Mouse (Mus musculus): Measurements from ENCODE around the gene Srp68. TPM values are rescaled to one million over a fixed set of nuclear protein-coding genes. Genes with fewer than 3 reads are reported as not detected.
A peak's percentile ranks its signal among the peaks of the same experiment; 100 is the strongest.

Srp68 gene
- total RNA-seq, 2 experiments from 2014 or later: 63.1 to 65.6 TPM

DNA sequence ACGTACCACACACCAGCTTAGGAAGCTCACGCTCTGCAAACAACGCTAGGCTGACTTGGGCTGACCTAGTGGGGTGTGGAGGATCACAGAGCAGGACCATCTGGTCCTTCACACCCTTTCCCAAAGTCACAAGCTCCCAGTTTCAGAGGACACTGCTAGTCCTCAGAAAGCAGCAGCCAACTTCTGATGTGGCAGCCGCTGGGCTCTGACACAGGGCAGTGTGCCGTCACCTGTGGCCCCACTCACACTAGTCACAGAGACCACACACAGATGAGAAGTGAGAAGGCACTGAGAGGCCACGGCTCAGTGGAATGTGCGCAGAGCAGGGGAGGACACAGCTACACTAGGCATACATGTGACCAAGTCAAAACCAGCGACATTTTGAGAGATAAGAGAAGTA, 23.1 kb downstream of the Srp68 start:
- ATAC-seq (replicated peaks; ENCODE audit: poor library complexity): no peak

DNA sequence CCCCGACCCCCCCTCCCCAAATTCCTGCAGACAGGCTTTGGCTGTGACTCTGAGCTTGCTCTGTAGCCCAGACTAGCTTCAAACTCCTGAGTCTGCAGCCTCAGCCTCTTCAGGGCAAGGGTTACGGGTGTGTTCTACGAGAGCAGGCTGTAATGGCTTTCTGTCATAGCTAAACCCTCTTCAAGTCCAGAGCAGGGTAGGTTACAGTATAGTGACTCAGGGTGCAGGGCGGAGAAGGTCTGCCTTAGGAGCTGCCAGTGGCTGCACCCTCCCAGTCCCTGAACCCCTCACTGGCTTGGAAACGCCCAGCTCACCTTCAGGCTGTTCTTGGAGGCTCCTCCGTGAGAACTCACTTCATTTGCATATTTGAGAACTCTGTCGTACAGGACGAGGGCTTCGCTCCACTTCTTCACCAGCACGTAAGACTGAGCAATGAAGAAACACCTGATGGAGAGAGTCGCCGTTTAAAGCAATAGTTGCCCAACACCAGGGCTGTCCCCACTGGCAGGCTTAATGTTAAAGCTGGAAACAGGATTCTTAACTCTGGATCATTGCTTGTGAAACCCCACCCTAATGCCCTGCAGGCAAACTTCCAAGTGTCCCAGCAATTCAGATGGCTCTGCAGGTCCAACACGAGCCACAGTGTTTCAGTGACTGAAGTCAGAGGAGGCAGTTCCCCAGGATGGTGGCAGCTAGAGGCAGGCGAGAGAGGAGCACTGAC, 26.4 kb downstream of the Srp68 start:
- ATAC-seq (replicated peaks; ENCODE audit: poor library complexity): peak; percentile 50; the same call in 1 of the 2 replicates

DNA sequence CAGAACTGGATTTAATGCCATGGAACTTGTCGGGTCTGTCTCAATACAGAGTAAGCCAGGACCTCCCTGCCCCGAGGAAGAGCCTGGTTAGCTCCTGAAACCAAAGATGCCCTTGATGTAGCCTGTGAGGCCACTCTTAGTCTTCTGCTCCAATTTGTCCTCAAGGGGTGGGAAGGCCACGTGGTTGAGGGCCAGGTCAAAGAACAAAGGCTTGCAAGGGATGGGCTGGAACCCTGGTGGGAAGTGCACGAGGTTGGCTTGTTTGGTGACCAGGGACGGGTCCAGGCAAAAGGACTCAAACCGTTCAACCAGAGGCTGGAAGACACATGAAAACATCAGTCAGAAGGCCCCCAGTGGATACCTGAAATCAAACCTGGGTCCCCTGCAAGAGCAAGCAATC, 28.4 kb downstream of the Srp68 start:
- no peak for ATAC-seq (replicated peaks; ENCODE audit: poor library complexity)

DNA sequence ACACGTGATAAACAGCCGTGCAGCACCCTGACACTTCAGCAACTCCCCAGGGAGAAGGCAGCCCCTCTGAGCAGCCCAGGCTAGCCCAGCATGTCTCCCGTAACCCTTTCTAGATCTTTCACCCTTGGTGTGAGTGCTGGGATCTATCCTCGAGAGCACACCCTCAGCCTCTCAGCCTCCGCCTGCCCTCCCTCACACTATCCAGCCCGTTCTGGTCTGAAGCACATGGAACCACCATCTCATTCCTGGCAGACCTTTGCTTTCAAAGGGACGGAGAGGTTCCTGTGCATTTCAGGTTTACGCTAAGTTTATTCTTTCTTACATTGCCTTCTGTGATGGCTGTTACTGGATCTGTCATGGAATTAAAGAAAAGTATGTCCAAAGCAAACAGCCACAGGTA, 29.4 kb downstream of the Srp68 start:
- ATAC-seq (replicated peaks; ENCODE audit: poor library complexity): no peak

DNA sequence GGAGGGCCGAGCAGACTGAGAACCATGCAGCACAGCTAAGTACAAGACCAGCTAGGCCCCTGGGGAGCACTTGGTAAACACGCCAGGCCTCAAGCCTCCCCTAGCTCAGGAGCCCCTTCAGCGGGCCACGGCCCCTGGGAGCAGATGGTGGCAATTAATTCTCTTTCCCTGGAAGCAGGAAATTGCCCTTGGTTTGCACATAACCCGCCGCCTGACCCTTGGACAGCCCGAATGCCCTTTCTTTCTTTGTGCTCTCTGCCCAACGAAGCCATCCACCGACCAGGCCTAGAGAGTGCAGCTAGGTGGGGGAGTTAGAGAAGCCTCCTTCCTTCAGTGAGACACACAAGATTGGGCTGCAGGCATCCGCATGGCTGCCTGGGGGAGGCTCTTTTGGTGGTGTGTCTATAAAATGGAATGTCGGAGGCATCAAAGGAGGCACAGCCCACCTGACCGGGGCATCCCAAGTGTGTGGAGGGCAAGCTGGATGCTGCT, 32.2 kb downstream of the Srp68 start:
- no peak for ATAC-seq (replicated peaks; ENCODE audit: poor library complexity)

DNA sequence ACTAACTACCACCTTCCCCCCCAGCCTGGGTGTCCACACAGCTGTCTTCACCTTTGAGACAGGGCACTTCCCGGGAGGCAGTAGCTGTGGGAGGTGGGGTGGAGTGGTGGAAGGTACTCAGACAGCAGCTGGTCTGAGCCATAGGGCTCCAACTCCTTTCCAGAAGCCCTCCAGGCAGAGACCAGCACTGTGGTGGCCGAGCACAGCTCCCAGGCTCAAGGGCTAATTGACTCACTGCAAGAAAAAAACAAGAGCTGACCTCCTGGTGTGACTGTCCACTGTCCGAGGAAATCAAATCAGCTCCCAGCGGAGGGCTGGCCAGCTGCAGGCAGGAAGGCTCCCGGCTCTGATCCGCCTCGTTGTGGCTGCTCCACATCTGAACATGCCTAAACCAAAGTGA, 34.2 kb downstream of the Srp68 start:
- no peak for ATAC-seq (replicated peaks; ENCODE audit: poor library complexity)

DNA sequence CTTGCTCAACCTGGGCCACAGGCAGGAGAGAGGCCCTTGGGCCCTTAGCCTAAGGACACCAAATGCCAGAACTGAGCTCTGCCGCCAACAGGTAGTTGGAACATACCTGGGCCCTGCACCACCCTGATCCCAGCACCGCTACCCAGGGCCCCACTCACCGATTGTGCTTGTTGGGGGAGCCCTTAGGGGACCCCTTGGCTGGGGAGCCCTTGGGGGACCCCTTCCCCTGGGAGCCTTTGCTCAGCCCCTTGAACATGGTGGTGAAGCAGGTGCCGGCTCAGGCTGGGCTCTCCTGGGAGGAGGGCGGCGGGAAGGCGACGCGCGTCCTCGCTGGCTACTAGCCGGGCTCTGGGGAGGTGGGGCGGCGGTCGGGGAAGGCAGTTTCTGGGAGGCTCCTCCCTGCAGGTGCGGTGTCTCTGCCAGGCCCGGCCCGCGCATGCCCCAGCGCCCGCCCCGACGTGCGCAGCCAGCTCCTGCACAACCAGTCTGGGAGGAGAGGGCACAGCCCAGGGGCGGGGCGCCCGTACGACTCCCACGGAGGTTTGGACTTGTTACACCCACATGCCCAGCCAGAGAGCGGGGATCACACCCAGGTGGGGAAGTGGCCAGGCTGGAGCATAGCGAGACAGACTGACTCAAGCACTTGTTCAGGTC, 36.1 kb downstream of the Srp68 start, which contains the start of gene Evpl:
Evpl (minus strand) TSS at position 336 of the 654 bp plus-strand sequence.
- ATAC-seq (replicated peaks; ENCODE audit: poor library complexity): peak; percentile 94

DNA sequence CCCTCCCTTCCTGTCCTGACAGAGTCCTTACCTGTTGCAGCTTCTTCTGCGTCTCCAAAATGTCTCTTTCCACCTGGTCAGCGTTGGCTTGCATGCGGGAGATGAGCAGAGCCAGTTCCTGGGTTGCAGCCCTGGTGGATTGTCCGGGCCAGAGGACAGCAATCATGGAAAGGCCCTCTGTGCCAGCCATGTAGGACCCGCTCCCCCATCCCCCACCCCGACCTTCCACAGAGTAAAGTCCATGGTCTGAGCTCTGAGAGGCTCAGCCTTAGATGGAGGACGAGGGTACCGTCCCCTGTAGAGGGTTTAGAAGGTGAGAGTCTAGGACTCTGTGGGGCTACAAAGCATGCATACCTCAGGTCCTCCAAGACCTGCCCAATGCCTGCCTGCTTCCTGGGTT, 39.1 kb downstream of the Srp68 start:
- no peak for ATAC-seq (replicated peaks; ENCODE audit: poor library complexity)

DNA sequence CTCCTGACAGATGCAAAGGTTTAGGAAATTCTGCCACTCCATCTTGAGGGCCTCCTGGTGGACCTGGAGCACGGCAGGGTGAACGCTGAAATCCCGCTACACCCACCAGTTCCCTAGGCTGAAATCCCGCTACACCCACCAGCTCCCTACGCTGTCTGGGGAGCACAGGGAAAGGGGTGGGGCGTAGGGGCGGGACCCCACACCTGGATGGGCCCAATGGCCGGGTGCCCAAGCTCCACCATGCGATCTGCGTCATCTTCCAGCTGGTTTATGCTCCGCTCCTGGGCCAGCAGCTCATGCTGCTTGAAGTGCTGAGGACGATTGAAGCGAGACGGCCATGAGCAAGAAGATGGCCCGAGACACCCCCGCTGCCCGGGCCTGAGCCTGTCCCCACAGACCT, 41.6 kb downstream of the Srp68 start:
- no peak for ATAC-seq (replicated peaks; ENCODE audit: poor library complexity)

DNA sequence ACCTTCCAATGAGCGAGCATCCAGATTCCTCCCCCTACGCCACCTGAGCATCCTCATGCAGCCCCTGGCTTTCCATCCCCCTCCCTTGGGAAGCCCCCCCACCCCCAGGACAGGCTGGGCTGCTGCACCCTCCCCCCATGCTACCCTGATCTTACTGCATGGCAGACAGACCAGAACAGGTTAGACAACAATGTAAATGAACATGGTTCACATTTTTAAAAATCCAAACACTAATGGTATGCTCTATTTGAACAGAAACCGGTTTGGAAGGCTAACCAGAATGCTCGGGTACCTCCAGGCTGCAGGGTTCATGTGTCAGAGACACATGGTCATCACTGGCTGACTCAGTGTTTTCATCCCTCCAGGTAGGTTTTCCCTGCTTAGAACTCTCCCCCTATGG, 45.3 kb downstream of the Srp68 start:
- ATAC-seq (replicated peaks; ENCODE audit: poor library complexity): no peak

DNA sequence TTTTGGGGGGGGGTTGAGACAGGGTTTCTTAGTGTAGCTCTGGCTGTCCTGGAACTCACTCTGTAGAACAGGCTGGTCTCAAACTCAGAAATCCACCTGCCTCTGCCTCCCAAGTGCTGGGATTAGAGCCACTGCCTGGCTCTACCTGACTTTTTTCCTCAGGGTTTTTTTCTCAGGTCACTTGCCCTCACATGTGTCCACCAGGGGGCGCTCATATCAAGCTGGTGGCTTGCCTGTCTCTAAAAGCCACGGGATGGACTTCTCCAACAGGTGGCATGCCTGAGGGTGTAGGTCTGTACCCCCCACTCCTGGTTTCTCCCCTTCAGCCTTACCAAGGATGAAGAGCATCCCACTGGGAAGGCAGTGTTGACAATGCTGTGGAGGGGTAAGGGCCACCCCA, 47.6 kb downstream of the Srp68 start:
- peak; percentile 83 for ATAC-seq (replicated peaks; ENCODE audit: poor library complexity)

DNA sequence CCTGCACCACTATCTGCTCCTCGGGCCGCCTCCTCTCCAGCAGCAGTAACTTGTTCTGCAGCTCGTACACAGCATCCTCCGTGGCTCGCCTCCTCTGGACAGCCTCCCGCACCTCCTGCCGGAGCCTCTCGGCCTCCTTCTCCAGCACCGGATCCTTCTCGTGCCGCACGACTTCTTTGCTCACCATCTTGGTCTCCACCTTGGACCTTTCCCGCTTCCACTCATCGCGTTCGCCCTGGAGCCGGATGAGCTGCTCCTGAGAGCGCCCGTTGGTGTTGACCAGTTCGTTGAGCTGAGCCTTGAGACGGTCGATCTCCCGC, 51.3 kb downstream of the Srp68 start:
- ATAC-seq (replicated peaks; ENCODE audit: poor library complexity): no peak

DNA sequence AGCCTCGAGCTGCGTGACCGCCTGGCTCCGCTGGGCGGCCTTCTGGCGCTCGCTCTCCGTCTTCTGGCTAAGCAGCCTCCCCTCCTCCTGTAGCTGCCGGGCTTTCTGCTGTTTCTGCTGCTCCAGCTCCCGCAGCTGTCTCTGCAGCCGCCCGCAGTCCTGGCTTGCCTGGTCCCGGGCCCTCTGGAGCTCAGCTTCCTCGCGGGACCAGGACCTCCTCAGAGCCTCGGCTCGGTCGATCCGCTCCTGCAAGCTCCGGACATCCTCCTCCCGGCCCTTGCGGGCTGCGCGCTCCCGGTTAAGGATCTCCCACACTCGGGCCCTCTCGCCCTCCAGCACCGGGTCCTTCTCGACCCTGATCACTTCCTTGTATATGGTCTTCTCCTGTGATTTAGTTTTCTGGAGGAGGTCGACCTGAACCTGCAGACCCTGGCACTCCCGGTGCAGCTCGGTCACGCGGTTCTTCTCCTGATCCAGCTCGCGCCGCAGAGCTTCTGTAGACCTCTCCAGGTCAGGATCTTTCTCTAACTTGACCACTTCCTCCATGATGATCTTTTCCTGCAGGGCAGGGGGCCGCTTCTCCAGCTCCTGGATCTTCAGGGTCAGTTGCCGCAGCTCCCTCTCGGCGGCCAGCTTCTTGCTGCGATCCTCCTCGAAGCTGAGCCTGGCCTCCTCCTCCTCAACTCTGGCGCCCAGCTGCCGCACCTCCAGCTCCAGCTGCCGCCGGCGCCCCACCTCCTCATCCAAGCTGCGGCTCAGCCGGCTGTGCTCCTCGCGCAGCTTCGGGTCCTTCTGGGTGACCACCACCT, 51.9 kb downstream of the Srp68 start:
- no peak for ATAC-seq (replicated peaks; ENCODE audit: poor library complexity)

DNA sequence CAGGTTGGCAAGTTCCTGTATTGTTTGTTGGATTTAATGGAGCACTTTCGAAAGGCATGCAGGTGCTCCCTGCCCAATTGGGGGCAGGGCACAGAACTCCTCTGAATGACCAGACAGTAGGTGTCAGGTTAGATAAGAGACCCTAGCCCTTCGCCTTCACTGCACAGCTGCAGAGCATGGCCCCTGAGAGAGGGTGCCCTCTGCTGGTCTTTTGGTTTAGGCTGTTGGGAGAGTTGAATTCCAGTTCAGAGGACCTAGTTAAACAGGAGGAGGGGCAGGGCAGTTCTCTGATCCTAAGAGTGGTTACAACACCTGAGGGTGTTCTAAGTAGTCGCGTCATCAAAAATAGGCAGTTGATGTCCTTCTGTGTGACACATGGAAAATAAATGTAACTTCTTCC, 54.1 kb downstream of the Srp68 start:
- ATAC-seq (replicated peaks; ENCODE audit: poor library complexity): peak; percentile 58

DNA sequence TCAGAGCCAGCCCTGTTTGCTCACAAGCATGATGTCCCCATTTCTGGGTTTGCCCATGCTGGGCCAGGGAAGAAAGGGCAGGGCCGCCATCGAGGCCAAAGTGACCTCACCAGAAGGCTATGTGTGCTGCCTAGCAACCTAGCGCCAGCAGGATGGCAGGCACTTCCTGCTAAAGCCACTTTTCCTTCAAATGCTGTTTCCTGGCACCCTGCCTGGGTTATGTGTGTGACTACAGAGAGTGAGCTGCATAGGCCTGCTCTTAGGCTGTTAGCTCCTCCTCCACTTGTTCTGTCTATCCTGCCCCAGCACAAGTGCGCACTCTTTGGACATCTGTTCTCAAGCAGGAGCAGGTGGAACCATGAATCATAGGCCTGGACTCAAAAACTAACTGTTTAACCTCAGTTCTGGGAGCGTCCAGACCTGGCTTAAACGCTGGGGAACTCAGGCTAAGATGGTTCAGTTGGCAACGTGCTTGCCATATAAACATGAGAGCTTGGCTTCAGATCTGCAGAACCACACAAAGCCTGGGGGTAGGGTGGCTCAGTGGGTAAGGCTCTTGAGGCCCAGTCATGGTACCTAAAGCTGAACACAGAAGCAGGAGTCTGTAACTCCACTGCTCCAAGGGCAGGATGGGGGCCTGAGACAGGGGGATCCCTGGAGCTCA, 55.1 kb downstream of the Srp68 start:
- ATAC-seq (replicated peaks; ENCODE audit: poor library complexity): peak; percentile 48

DNA sequence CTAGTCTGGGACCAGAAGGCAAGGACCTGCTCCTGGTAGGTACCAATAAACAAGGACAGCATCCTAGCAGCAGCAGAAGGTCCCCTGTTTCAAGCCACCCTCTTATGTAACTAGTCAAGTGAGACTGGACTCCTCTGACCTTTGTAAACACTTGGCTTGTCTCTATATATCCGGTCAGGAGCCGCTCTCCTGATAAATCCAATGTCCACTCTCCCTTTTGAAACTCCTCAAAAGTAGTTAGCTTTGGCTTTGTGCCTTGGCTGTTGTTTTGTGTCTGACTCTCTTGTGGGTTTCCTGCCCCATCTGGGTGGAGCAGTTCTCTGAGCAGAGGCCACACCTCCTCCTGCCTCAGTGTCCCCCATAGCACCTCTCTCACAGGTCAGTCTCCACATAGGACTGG, 55.8 kb downstream of the Srp68 start:
- no peak for ATAC-seq (replicated peaks; ENCODE audit: poor library complexity)

DNA sequence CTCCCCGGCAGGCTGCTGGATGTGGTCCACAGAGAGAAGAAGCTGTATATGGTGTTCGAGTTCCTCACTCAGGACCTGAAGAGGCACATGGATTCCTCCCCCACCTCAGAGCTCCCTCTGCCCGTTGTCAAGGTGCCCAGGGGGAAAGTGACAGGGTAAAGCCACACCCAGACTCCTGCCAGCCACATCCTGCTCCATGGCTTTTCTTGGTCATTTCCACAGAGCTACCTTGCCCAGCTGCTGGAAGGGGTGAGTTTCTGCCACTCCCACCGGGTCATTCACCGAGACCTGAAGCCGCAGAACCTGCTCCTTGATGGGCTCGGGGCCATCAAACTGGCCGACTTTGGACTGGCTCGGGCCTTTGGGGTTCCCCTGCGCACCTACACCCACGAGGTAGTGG, 57.5 kb downstream of the Srp68 start:
- ATAC-seq (replicated peaks; ENCODE audit: poor library complexity): no peak

DNA sequence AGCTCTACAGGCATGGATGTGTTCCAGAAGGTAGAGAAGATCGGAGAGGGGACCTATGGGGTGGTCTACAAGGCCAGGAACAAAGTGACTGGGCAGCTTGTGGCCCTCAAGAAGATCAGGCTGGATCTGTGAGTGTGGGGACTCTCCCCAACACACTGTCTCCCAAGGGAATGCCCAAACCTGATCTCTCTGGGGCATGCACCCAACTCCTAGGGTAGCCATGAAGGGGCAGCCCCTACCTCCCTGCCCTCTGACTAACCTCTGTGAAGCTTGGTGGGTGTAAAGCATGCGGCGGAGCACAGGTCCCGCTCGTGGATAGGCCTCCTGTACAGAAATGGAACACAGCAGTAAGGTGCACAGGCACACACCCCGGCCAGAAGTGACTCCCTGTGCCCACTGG, 58.0 kb downstream of the Srp68 start:
- no peak for ATAC-seq (replicated peaks; ENCODE audit: poor library complexity)

DNA sequence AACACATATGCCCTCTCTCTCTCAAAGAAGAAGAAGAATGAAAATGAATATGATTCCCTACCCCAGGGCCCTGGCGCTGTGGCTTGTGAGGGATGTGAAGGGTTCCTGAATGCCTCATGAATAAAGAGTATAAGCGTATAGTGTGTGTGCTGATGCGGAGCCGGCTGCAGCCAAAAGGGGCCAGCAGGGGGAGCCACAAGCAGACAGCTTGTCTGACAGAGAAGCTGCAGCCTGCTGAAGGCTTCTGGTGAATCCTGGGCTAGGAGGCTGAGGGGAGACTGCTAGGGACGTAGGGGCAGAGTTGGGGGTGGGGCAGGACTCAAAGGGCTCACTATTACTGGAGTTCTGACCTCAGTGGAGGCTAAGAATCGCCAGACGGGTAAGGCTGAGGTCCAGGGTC, 58.8 kb downstream of the Srp68 start:
- ATAC-seq (replicated peaks; ENCODE audit: poor library complexity): peak; percentile 43

DNA sequence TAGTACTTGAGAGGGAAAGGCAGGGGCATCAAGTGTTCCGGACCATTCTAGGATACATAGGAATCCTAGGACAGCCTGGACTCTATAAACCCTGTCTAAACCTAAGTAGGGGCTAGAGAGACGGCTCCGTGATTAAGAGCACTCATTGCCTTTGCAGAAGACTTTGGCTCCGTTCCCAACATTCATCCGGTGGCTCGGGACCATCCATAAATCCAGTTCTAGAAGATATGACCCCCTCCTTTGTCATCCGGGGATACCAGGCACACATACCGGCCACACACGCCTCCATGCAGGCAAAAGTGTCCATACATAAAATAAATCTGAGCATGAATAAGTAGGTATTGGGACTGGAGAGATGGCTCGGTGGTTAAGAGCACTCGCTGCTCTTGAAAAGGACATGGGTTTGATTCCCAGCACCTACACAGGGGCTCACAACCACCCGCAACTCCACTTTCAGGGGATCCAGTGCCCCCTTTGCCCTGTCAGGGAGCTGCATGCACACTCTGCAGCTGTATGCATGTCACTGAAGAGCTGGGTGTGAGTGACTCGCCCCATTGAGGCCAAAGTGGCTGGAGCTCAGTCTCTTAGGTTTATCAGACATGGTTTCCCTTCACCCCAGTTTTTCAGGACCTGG, 60.0 kb downstream of the Srp68 start:
- ATAC-seq (replicated peaks; ENCODE audit: poor library complexity): no peak

DNA sequence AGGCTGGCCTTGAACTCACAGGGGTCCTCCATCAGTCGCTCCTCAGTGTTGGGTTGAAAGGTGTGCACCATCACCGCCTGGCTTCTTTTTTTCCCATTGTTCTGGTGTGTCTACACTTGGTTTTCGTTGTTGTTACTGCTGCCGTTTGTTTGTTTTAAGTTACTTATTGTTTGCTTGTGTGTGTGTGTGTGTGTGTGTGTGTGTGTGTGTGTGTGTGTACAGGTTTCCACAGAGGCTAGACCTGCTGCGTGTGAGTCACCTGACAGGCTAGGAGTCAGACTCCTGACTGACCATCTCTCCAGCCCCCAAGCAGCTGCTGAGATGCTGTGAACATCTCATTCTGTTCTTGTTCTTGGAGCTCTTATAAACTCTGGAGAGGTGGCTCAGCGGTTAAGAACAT, 61.2 kb downstream of the Srp68 start:
- ATAC-seq (replicated peaks; ENCODE audit: poor library complexity): no peak

Data from megakaryocyte progenitor cell, adult 5-6 weeks (primary cell).